Comparison of ENCODE assay signal across 9 mouse cellular contexts in the genomic region with DNA sequence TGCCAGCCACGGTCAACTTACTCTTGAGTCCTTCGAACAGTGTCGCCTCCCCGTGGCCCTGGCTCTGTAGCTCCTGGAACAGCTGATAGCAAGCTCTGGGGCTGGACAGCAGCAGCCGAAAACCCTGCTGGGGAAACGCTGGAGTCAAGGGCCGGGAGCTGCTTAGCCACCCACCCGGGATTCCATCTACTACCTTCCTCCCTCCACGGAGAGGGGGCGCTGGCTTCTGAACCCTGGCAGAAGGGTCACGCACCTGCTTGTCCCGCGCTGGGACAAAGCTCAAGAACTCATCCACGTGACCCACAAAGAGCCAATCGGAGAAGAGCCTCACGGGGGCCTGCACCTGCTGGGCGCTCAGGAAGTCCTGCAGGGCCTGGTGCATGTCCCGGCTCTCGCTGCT. TPM values are rescaled to one million over a fixed set of nuclear protein-coding genes. Genes with fewer than 3 reads are reported as not detected.
DNase-seq lines count a peak whose midpoint lies in the region; ATAC-seq and TF ChIP-seq lines count a peak whose summit lies in the region.
"Had no signal": no experiment of that assay in that cellular context is flagged by ENCODE, and none has a peak within 500 bp of the region (broad histone marks: within the 10 kb centered on the region; RNA-seq: fewer than 3 reads in every experiment).

No protein-coding gene starts in this region.

- no peak overlapping the region for H3K27ac ChIP-seq in heart, embryonic 15.5 days
- no peak overlapping the region for H3K27ac ChIP-seq in forebrain, embryonic 11.5 days (ENCODE audit: low read depth, low read length)
- no peak overlapping the region for H3K27ac ChIP-seq in lung, embryonic 14.5 days (ENCODE audit: low read depth)

- no peaks in the 10 kb centered on the region; the same call in 1 of the 2 replicates for H3K27me3 ChIP-seq in heart, embryonic 15.5 days
- H3K27me3 ChIP-seq in forebrain, embryonic 11.5 days (ENCODE audit: control insufficient read depth, insufficient read depth, low read length), result no peaks in the 10 kb centered on the region
- H3K27me3 ChIP-seq in lung, embryonic 14.5 days (ENCODE audit: insufficient read depth, low read length), result no peaks in the 10 kb centered on the region

- peak overlapping the region; percentile 27; the same call in 1 of the 2 replicates for H3K4me3 ChIP-seq in heart, embryonic 15.5 days
- peak overlapping the region; percentile 2; the same call in 1 of the 2 replicates for H3K4me3 ChIP-seq in forebrain, embryonic 11.5 days (ENCODE audit: low read depth, low read length)
- H3K4me3 ChIP-seq in lung, embryonic 14.5 days (ENCODE audit: low read depth, low read length), result no peak overlapping the region

- WGBS in heart, embryonic 15.5 days, result 8% methylated on average over 19 of the region's 19 CpGs
- 7% methylated on average over 19 of the region's 19 CpGs for WGBS in forebrain, embryonic 11.5 days
- 7% methylated on average over 19 of the region's 19 CpGs for WGBS in lung, embryonic 14.5 days

- peaks cover 34% of the 10 kb centered on the region for H3K4me1 ChIP-seq in heart, embryonic 15.5 days (replicated peaks)
- peaks cover 3% of the 10 kb centered on the region; the same call in 1 of the 2 replicates for H3K4me1 ChIP-seq in forebrain, embryonic 11.5 days (replicated peaks; ENCODE audit: control insufficient read depth, insufficient read depth, low read length)
- no peaks in the 10 kb centered on the region for H3K4me1 ChIP-seq in lung, embryonic 14.5 days (ENCODE audit: insufficient read depth)

- H3K36me3 ChIP-seq in heart, embryonic 15.5 days, result no peaks in the 10 kb centered on the region
- no peaks in the 10 kb centered on the region for H3K36me3 ChIP-seq in forebrain, embryonic 11.5 days (ENCODE audit: control insufficient read depth, insufficient read depth, low read length)
- H3K36me3 ChIP-seq in lung, embryonic 14.5 days (ENCODE audit: insufficient read depth), result no peaks in the 10 kb centered on the region

- no peak for ATAC-seq in heart, embryonic 15.5 days (replicated peaks; ENCODE audit: insufficient number of reproducible peaks, insufficient read depth, low FRiP score, low read depth)
- no peak for ATAC-seq in forebrain, embryonic 11.5 days (replicated peaks; ENCODE audit: low FRiP score)
- ATAC-seq in lung, embryonic 14.5 days (ENCODE audit: insufficient read depth), result 0 out of 2 replicates have a peak, but pooled peaks have one; percentile 32

- peak; percentile 17; the same call in 1 of the 2 replicates for TF ChIP-seq CTCF in lung, embryonic 14.5 days (IDR thresholded peaks at IDR 0.05; ENCODE audit: low read depth)

- H3K9me3 ChIP-seq in heart, embryonic 15.5 days (replicated peaks), result no peaks in the 10 kb centered on the region
- no peaks in the 10 kb centered on the region for H3K9me3 ChIP-seq in forebrain, embryonic 11.5 days (ENCODE audit: control insufficient read depth, low read length)
- H3K9me3 ChIP-seq in lung, embryonic 14.5 days (ENCODE audit: low read depth, low read length), result no peaks in the 10 kb centered on the region

- peak overlapping the region; percentile 53 for H3K4me2 ChIP-seq in heart, embryonic 15.5 days
- H3K4me2 ChIP-seq in forebrain, embryonic 11.5 days (ENCODE audit: low read depth, low read length, severe bottlenecking), result peak overlapping the region; percentile 44; the same call in 1 of the 2 replicates
- H3K4me2 ChIP-seq in lung, embryonic 14.5 days, result peak overlapping the region; percentile 33; the same call in 1 of the 2 replicates

- DNase-seq in heart, postnatal 36 days, result no peak
- peak; percentile 63 for DNase-seq in forebrain, embryonic 11.5 days (ENCODE audit: low spot score)
- peak; percentile 44 for DNase-seq in kidney, adult 11 months
- DNase-seq in lung, embryonic 14.5 days, result peak; percentile 44
- peak; percentile 23 for DNase-seq in skeletal muscle tissue, adult 2 months (ENCODE audit: low read depth, low spot score)
- no peak for DNase-seq in frontal cortex, postnatal 36 days (ENCODE audit: low spot score in 2 of 2)
- no peak for DNase-seq in right cerebral cortex, postnatal 4 days

- peak overlapping the region; percentile 34; the same call in 1 of the 2 replicates for H3K9ac ChIP-seq in heart, embryonic 15.5 days
- peak overlapping the region; percentile 3; the same call in 1 of the 2 replicates for H3K9ac ChIP-seq in forebrain, embryonic 11.5 days (ENCODE audit: low read length)
- H3K9ac ChIP-seq in lung, embryonic 14.5 days, result no peak overlapping the region

- intact Hi-C loops in heart, postnatal 36 days (cut with DNase I), result no loop called here

RNA-seq across cellular contexts. Expression of a gene that starts 7.9 kb away (rescaled TPM):
- polyA plus RNA-seq in heart, embryonic 15.5 days (2015; fragmentation: Nextera tagmentation; extraction: Ambion mirVana), result 0.30 TPM in 1 of 2 replicates, not detected in the other
- total RNA-seq in heart, postnatal 36 days (2021), result not detected
- 0.08 TPM in 1 of 2 replicates, not detected in the other for polyA plus RNA-seq in forebrain, embryonic 11.5 days (2014; fragmentation: Nextera tagmentation; extraction: Ambion mirVana)
- polyA plus RNA-seq in lung, embryonic 14.5 days (2014; fragmentation: Nextera tagmentation; extraction: Ambion mirVana), result not detected in 2 replicates
- total RNA-seq: adrenal gland, postnatal 36 days had no signal

RNA-seq across cellular contexts. Expression of a gene that starts 23.7 kb away (rescaled TPM):
- 1.9 and 2.5 TPM in 2 replicates for polyA plus RNA-seq in heart, embryonic 15.5 days (2015; fragmentation: Nextera tagmentation; extraction: Ambion mirVana)
- under 1 TPM; 0.60 to 0.86 TPM for total RNA-seq in heart, postnatal 36 days (2021)
- 1.8 and 2.0 TPM in 2 replicates for polyA plus RNA-seq in forebrain, embryonic 11.5 days (2014; fragmentation: Nextera tagmentation; extraction: Ambion mirVana)
- polyA plus RNA-seq in lung, embryonic 14.5 days (2014; fragmentation: Nextera tagmentation; extraction: Ambion mirVana), result 1.8 and 2.1 TPM in 2 replicates

RNA-seq across cellular contexts. Expression of a gene that starts 50.0 kb away (rescaled TPM):
- polyA plus RNA-seq in heart, embryonic 15.5 days (2015; fragmentation: Nextera tagmentation; extraction: Ambion mirVana), result 13.9 and 24.6 TPM in 2 replicates
- 10 to 100 TPM; 14.0 to 14.8 TPM for total RNA-seq in heart, postnatal 36 days (2021)
- 91.6 and 100 TPM in 2 replicates for polyA plus RNA-seq in forebrain, embryonic 11.5 days (2014; fragmentation: Nextera tagmentation; extraction: Ambion mirVana)
- 54.9 and 62.8 TPM in 2 replicates for polyA plus RNA-seq in lung, embryonic 14.5 days (2014; fragmentation: Nextera tagmentation; extraction: Ambion mirVana)

Comparison
In these comparisons a context has a peak if more than half of its experiments do, and no peak if none do; other contexts are left out.
1. DNase-seq: peak in forebrain, embryonic 11.5 days (single experiment), kidney, adult 11 months (single experiment), lung, embryonic 14.5 days (single experiment) and skeletal muscle tissue, adult 2 months (single experiment); none in heart, postnatal 36 days (0 of 2), frontal cortex, postnatal 36 days (0 of 2) and right cerebral cortex, postnatal 4 days (single experiment).
2. Peak in every context shown above with its lines, with median percentiles within 50 percentile points of each other: H3K4me2 ChIP-seq.